Mouse (Mus musculus): ENCODE data around the gene Pced1a. TPM values are rescaled to one million over a fixed set of nuclear protein-coding genes. Genes with fewer than 3 reads are reported as not detected.

The Pced1a gene
- total RNA-seq (2015): 10.3 and 15.5 TPM in 2 replicates
- 11.7 and 13.6 TPM in 2 replicates for total RNA-seq (2017)

DNA sequence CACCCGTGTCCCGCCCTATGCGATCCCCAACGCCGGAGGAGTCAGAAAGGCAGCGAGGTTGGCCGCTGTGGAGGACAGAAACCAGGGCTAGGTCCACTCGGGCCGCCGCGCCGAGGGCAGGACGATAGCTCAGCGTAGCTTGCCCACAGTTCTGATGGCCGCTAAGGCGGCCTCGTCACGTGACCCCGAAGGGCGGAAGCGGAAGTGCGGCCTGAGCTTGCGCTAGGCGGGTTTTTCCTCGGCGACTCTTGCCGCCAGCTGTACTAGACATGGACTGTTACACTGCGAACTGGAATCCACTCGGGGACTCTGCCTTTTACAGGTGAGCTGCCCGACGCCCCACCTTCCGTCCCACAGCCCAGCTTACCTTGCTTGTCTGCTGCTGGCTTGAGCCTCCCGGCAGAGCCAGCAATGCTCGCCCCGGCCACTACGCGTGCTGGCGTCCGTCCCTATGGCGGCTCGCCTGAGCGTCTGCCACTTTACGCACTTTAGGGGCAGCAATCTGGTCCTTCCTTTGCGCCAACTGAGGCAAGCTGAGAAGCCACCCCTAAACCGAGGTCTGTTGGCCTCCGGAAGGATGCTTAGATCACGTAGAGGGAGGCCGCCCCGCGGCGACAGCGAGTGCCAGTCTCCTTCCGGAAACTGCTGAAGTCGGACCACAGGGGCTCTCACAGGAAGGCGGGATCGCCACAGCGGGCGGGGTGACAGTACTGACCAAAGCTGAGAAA is at the start of gene Pced1a, which contains the start of gene Vps16:
Pced1a (minus strand) TSS at position 576 of the 728 bp plus-strand sequence.
Vps16 (plus strand) TSS at position 214 of the 728 bp plus-strand sequence.
- ATAC-seq (replicated peaks; ENCODE audit: poor library complexity): peak; percentile 71

- ATAC-seq (replicated peaks; ENCODE audit: poor library complexity): peak; percentile 55
Measured at GRCm38 (mm10) chr2:130472908-130473510, 48.5 kb upstream of the Pced1a start.

DNA sequence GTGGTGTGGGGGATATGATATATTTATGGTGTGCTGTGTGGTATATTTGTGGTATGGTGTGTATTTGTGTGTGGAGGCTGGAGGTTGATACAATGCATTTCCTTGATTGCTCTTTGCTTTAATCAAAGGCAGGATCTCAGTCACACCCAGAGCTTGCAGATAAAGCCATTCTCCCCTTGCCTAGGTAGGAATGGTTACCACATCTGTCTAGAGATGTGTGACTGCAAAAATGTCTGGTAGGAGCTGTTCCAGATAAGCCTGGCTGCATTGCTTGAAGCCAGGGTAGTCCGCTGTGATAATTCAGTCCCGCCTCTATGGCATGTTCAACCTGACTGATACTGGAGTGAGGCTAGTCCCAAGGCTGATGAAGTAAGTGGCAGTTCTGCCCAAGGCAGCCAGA is 45.4 kb upstream of the Pced1a start:
- peak; percentile 87 for ATAC-seq (replicated peaks; ENCODE audit: poor library complexity)

DNA sequence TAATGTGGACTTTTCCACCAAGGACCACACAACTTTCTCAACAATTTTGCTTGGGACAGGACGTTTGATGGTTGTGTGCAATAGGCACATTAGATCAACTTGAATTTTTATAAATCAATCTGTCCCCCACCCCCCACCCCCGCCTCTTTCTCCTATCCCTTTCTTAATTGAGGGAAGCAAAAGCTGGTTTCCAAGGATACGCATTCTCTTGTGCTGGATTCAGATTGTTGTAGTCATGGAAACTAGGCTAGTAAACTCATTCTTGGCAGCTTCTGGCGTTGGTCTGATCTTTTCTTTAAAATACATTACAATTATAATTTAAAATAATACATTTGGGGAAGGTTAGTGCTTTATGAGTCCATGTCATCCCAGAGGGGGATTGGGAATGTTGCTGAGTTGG is 44.9 kb upstream of the Pced1a start:
- ATAC-seq (replicated peaks; ENCODE audit: poor library complexity): no peak

- no peak for ATAC-seq (replicated peaks; ENCODE audit: poor library complexity)
Measured at GRCm38 (mm10) chr2:130466438-130466837, 41.9 kb upstream of the Pced1a start.

- ATAC-seq (replicated peaks; ENCODE audit: poor library complexity): peak; percentile 37; the same call in 1 of the 2 replicates
Measured at GRCm38 (mm10) chr2:130461287-130462071, 37.0 kb upstream of the Pced1a start.

DNA sequence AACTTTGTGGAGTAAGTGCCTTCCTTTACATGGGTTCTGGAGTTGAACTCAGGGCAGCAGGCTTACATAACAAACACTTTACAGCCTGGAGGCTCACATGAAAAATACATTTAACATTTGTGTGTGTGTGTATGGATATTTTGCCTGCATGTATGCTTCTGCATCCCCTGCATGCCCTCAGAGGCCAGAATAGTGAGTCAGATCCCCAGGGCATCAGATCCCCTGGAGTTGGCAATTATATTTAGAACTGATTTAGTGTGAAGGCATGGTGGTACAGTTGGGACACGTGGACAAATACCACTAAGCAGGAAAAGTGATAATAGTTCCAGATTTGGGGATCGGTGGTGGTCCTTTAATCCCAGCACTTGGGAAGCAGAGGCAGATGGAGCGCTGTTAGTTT is 35.1 kb upstream of the Pced1a start:
- ATAC-seq (replicated peaks; ENCODE audit: poor library complexity): no peak

DNA sequence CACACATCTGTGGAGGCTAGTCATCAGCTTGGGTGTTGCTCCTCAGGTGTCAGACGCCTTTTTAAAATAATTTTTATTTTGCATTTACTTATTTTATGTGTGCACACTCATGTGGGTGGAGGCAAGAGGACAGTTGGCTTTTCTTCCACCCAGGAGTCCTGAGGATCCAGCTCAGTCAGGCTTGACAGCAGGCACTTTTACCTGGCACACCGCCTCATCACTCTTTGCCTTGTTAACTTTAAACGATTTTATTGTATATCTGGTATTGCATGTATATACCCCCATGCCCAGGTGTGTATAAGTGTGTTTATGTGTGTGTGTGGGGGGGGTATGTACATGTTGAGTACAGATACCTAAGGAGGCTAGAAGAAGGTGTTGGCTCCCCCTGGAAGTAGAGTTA is 33.4 kb upstream of the Pced1a start:
- ATAC-seq (replicated peaks; ENCODE audit: poor library complexity): no peak

- ATAC-seq (replicated peaks; ENCODE audit: poor library complexity): no peak
Measured at GRCm38 (mm10) chr2:130454748-130455370, 30.4 kb upstream of the Pced1a start.

DNA sequence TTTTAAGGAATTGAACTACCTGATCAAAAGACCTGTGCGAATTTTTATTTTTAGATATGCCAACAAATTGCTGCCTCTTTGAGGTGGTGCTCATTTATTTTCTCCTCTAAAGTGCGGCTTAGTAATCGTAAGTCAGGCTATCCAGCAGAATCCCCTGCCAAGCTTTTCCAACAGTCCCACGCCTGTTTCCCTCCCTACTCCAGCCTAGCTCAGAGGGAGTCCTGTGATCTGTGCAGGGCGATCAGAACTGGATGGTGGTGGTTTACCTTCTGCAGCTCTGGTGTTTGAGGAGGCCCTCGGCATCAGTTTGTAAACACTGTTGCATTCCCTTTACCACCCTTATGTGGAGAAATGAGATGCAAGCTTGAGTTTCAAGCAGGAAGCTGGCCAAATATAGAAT is 28.9 kb upstream of the Pced1a start:
- no peak for ATAC-seq (replicated peaks; ENCODE audit: poor library complexity)

DNA sequence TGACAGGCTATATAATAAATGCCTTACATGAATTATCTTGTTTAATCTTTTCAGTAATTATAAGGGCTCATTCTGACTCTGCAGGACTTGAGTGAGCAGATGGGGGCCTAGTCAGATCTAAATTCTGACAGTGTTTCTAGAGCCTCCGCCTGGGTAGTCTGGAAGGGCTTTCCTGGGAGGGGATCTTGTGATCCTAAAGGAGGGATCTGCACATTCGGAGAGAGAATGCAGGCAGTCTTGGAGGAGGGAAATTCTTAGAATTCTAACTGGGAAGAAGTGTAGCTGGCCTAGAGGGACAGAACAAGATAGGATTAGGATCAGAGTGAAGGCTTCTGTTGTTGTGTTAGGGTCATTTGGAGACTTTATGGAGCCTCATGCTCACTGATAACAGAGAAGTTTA is 27.8 kb upstream of the Pced1a start:
- ATAC-seq (replicated peaks; ENCODE audit: poor library complexity): no peak

- ATAC-seq (replicated peaks; ENCODE audit: poor library complexity): no peak
Measured at GRCm38 (mm10) chr2:130451727-130452090, 27.2 kb upstream of the Pced1a start.

- ATAC-seq (replicated peaks; ENCODE audit: poor library complexity): no peak
Measured at GRCm38 (mm10) chr2:130451086-130451726, 26.7 kb upstream of the Pced1a start.

- ATAC-seq (replicated peaks; ENCODE audit: poor library complexity): peak; percentile 55
Measured at GRCm38 (mm10) chr2:130450434-130450796, 25.9 kb upstream of the Pced1a start.

DNA sequence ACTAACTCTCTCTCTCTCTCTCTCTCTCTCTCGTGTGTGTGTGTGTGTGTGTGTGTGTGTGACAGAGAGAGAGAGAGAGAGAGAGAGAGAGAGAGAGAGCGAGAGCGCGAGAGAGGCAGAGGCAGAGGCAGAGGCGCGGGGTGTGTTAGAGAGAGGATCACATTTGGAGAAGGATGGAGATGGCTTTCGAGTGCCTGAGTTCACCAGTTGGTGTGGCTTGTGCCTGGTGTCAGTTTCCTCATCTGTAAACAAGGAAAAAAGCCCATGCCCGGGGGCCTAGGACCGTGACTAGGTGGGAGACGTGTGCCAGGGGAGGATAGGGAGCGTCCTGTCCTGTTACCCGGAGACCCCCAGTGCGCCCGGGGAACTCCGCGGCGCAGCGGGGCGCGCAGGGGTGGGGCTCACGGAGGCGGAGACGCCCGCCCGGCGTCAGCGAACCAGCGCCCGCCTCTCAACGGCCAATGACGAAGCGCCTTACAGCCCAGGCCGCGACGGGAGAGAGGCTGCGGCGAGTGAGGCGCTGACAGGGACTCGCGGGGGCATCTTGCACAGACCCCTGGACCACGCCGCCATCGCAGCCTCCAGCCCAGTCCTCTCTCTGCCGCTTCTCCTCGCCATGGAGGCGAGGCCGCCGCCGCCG is 25.4 kb upstream of the Pced1a start, which contains the start of gene Ptpra:
Ptpra (plus strand) TSS at position 485 of the 640 bp plus-strand sequence.
- ATAC-seq (replicated peaks; ENCODE audit: poor library complexity): peak; percentile 92

DNA sequence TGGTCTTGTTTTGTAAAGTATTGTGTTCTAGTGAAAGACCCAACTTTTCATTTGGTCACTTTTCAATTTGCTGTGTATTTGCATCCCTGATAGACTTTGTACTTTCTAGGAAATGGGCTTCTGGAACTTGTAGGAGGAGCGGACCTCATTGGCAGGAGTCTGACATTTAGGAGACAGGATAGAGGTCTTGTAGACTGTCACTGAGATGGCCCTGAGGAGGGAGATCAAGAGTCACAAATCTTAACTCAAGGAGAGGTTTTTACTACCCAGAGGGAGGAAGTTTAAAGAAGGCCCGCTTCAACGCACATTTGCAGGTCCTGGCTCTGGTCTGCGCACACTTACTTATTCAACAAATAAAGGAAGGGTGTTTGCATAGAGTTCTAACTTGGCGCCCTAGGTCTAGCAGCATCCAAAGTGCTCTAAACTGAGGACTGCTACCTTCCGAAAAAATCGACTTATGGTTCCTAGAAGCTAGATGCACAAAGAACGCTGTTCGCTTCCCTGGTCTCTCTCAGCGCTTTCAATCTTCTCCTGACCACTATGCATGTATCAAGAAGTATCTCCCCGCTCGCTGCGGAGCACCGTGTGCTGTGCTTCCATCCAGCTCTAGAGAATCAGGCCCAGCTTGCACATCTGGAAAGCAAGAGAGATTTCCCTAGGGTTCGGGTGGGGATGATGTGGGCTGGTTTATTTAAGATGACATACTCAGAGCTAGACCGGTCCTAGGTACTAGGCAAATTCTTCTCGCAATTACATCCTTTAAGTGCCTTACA is 24.7 kb upstream of the Pced1a start:
- no peak for ATAC-seq (replicated peaks; ENCODE audit: poor library complexity)

DNA sequence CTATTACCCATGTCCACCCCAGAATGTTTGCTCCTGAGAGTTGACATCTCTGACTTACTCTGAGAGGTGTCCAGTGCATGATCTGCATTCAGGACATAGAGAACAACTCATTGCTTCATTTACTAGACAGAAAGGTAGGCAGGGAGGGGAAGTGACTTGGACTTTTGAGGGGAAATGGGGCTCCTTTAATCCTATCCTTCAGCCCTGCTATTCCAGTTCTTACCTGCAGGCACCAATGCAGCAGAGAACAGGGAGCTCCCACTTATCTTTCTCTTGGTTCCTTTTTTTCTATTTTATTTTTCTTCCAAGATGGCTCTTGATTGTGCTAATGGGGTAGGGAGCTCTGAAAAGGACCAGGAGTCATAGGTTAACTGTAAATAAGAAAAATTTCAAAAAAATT is 23.9 kb upstream of the Pced1a start:
- ATAC-seq (replicated peaks; ENCODE audit: poor library complexity): 0 out of 2 replicates have a peak, but pooled peaks have one; percentile 10

- ATAC-seq (replicated peaks; ENCODE audit: poor library complexity): peak; percentile 81
Measured at GRCm38 (mm10) chr2:130442162-130442561, 17.7 kb upstream of the Pced1a start.

- no peak for ATAC-seq (replicated peaks; ENCODE audit: poor library complexity)
Measured at GRCm38 (mm10) chr2:130439840-130440480, 15.5 kb upstream of the Pced1a start.
